Comparison of ENCODE assay signal across 27 mouse cellular contexts in genomic region chr1:133720342-133720741, GRCm38 (mm10). TPM values are rescaled to one million over a fixed set of nuclear protein-coding genes. Genes with fewer than 3 reads are reported as not detected.
DNase-seq lines count a peak whose midpoint lies in the region; ATAC-seq lines count a peak whose summit lies in the region.
"Had no signal": no experiment of that assay in that cellular context is flagged by ENCODE, and none has a peak within 500 bp of the region (broad histone marks: within the 10 kb centered on the region; RNA-seq: fewer than 3 reads in every experiment).

No protein-coding gene starts in this region.

- H3K9ac ChIP-seq in neural tube, embryonic 15.5 days (replicated peaks) = no peak overlapping the region
- no peak overlapping the region for H3K9ac ChIP-seq in embryonic facial prominence, embryonic 14.5 days (ENCODE audit: low read depth, low read length)
- H3K9ac ChIP-seq: embryonic facial prominence, embryonic 12.5 days; forebrain, embryonic 12.5 days; heart, embryonic 12.5 days; heart, embryonic 15.5 days; hindbrain, embryonic 13.5 days; intestine, embryonic 15.5 days had no signal

- peak; percentile 50 for DNase-seq in neural tube, embryonic 10.5 days (ENCODE audit: extremely low spot score, low spot score)
- peak; percentile 42 for DNase-seq in embryonic facial prominence, embryonic 14.5 days (ENCODE audit: low spot score)
- peak; percentile 52 for DNase-seq in limb, embryonic 10.5 days (ENCODE audit: low spot score)
- DNase-seq in natural killer cell, adult 2 months (ENCODE audit: low spot score in 2 of 2) = no peak
- no peak for DNase-seq in frontal cortex, postnatal 10 days (ENCODE audit: low spot score in 2 of 2)
- DNase-seq: adrenal gland, adult 2 months; adrenal gland, postnatal 14 days; cerebellum, adult 11 months; cerebellum, adult 2 months; cerebellum, adult 9-11 months; cerebellum, postnatal 25 days; gastrocnemius, postnatal 25 days; heart, adult 18-20 months; heart, postnatal 10 days; heart, postnatal 4 days had no signal

- no peak overlapping the region for H3K4me3 ChIP-seq in neural tube, embryonic 15.5 days (replicated peaks)
- H3K4me3 ChIP-seq in embryonic facial prominence, embryonic 14.5 days (ENCODE audit: low read depth, low read length) = no peak overlapping the region
- no peak overlapping the region for H3K4me3 ChIP-seq in limb, embryonic 10.5 days
- H3K4me3 ChIP-seq: embryonic facial prominence, embryonic 12.5 days; erythroblast, embryonic 14.5 days; forebrain, embryonic 12.5 days; heart, embryonic 12.5 days; heart, embryonic 15.5 days; hindbrain, embryonic 13.5 days; intestine, embryonic 15.5 days had no signal

- no peaks in the 10 kb centered on the region for H3K4me1 ChIP-seq in neural tube, embryonic 15.5 days
- no peaks in the 10 kb centered on the region for H3K4me1 ChIP-seq in embryonic facial prominence, embryonic 14.5 days (ENCODE audit: control insufficient read depth, insufficient read depth, low read length)
- H3K4me1 ChIP-seq in limb, embryonic 10.5 days = 0 out of 2 replicates have a peak, but pooled peaks cover 5% of the 10 kb centered on the region
- H3K4me1 ChIP-seq: embryonic facial prominence, embryonic 12.5 days; heart, embryonic 12.5 days; intestine, embryonic 15.5 days had no signal

- ATAC-seq in neural tube, embryonic 15.5 days (ENCODE audit: low FRiP score) = no peak
- no peak for ATAC-seq in embryonic facial prominence, embryonic 14.5 days (ENCODE audit: low read depth)
- ATAC-seq: CD4-positive, CD25-positive, alpha-beta regulatory T cell, adult 4 months; forebrain, embryonic 16.5 days; hindbrain, embryonic 16.5 days; intestine, embryonic 15.5 days had no signal

- 75% methylated on average over 7 of the region's 7 CpGs for WGBS in neural tube, embryonic 15.5 days
- 53% methylated on average over 7 of the region's 7 CpGs for WGBS in embryonic facial prominence, embryonic 14.5 days
- WGBS in limb, embryonic 10.5 days = 75% methylated on average over 7 of the region's 7 CpGs

- H3K36me3 ChIP-seq in neural tube, embryonic 15.5 days = peaks cover 12% of the 10 kb centered on the region; the same call in 1 of the 2 replicates
- peaks cover 36% of the 10 kb centered on the region for H3K36me3 ChIP-seq in embryonic facial prominence, embryonic 14.5 days (ENCODE audit: control insufficient read depth, insufficient read depth, low read length)
- H3K36me3 ChIP-seq in limb, embryonic 10.5 days = 0 out of 2 replicates have a peak, but pooled peaks cover 7% of the 10 kb centered on the region

- no peak overlapping the region for H3K27ac ChIP-seq in neural tube, embryonic 15.5 days (replicated peaks)
- H3K27ac ChIP-seq in embryonic facial prominence, embryonic 14.5 days (replicated peaks; ENCODE audit: low read depth, low read length) = no peak overlapping the region
- H3K27ac ChIP-seq in limb, embryonic 10.5 days = no peak overlapping the region
- H3K27ac ChIP-seq: embryonic facial prominence, embryonic 12.5 days; forebrain, embryonic 12.5 days; heart, embryonic 15.5 days; hindbrain, embryonic 13.5 days; intestine, embryonic 15.5 days had no signal

- no peak overlapping the region for H3K4me2 ChIP-seq in neural tube, embryonic 15.5 days
- no peak overlapping the region for H3K4me2 ChIP-seq in embryonic facial prominence, embryonic 14.5 days (ENCODE audit: low read depth, low read length)
- H3K4me2 ChIP-seq: embryonic facial prominence, embryonic 12.5 days; forebrain, embryonic 12.5 days; heart, embryonic 12.5 days; heart, embryonic 15.5 days; hindbrain, embryonic 13.5 days; intestine, embryonic 15.5 days had no signal

- H3K9me3 ChIP-seq in neural tube, embryonic 15.5 days (replicated peaks) = no peaks in the 10 kb centered on the region
- no peaks in the 10 kb centered on the region for H3K9me3 ChIP-seq in embryonic facial prominence, embryonic 14.5 days (ENCODE audit: control insufficient read depth, low read length)
- H3K9me3 ChIP-seq in limb, embryonic 10.5 days (replicated peaks) = no peaks in the 10 kb centered on the region
- H3K9me3 ChIP-seq: embryonic facial prominence, embryonic 12.5 days; forebrain, embryonic 12.5 days; heart, embryonic 12.5 days; heart, embryonic 15.5 days; hindbrain, embryonic 13.5 days; intestine, embryonic 15.5 days had no signal

- H3K27me3 ChIP-seq in neural tube, embryonic 15.5 days (replicated peaks) = no peaks in the 10 kb centered on the region
- H3K27me3 ChIP-seq in embryonic facial prominence, embryonic 14.5 days (replicated peaks; ENCODE audit: control insufficient read depth, insufficient read depth, low read length) = no peaks in the 10 kb centered on the region
- H3K27me3 ChIP-seq in limb, embryonic 10.5 days (ENCODE audit: low read depth, poor library complexity, severe bottlenecking) = no peaks in the 10 kb centered on the region
- H3K27me3 ChIP-seq: embryonic facial prominence, embryonic 12.5 days; heart, embryonic 12.5 days; heart, embryonic 15.5 days; hindbrain, embryonic 13.5 days; intestine, embryonic 15.5 days had no signal

RNA-seq across cellular contexts. Expression of gene Lax1, which starts 30.4 kb away (rescaled TPM):
- polyA plus RNA-seq in neural tube, embryonic 15.5 days (2015; fragmentation: Nextera tagmentation; extraction: Ambion mirVana) = 0.26 and 2.5 TPM in 2 replicates
- 0.11 and 0.80 TPM in 2 replicates for polyA plus RNA-seq in embryonic facial prominence, embryonic 14.5 days (2014; fragmentation: Nextera tagmentation; extraction: Ambion mirVana)
- polyA plus RNA-seq in limb, embryonic 10.5 days (2016; fragmentation: Nextera tagmentation; extraction: Ambion mirVana) = 0.62 and 0.75 TPM in 2 replicates
- polyA plus RNA-seq: C2C12; forebrain, embryonic 16.5 days; hindbrain, embryonic 16.5 days had no signal

RNA-seq across cellular contexts. Expression of gene Gm38394, which starts 59.2 kb away (rescaled TPM):
- 2.7 and 2.8 TPM in 2 replicates for polyA plus RNA-seq in neural tube, embryonic 15.5 days (2015; fragmentation: Nextera tagmentation; extraction: Ambion mirVana)
- 11.0 and 11.5 TPM in 2 replicates for polyA plus RNA-seq in embryonic facial prominence, embryonic 14.5 days (2014; fragmentation: Nextera tagmentation; extraction: Ambion mirVana)
- polyA plus RNA-seq in limb, embryonic 10.5 days (2016; fragmentation: Nextera tagmentation; extraction: Ambion mirVana) = 5.0 and 6.2 TPM in 2 replicates

RNA-seq across cellular contexts. Expression of gene Zbed6, which starts 59.7 kb away (rescaled TPM):
- polyA plus RNA-seq in neural tube, embryonic 15.5 days (2015; fragmentation: Nextera tagmentation; extraction: Ambion mirVana) = not detected in 2 replicates
- not detected in 2 replicates for polyA plus RNA-seq in embryonic facial prominence, embryonic 14.5 days (2014; fragmentation: Nextera tagmentation; extraction: Ambion mirVana)
- not detected in 2 replicates for polyA plus RNA-seq in limb, embryonic 10.5 days (2016; fragmentation: Nextera tagmentation; extraction: Ambion mirVana)
- polyA plus RNA-seq: adrenal gland, adult 2 months; CD4-positive, CD25-positive, alpha-beta regulatory T cell, adult 4 months; embryonic facial prominence, embryonic 12.5 days; erythroblast, embryonic 14.5 days; forebrain, embryonic 12.5 days; forebrain, embryonic 16.5 days; heart, embryonic 12.5 days; heart, embryonic 15.5 days; hindbrain, embryonic 13.5 days; hindbrain, embryonic 16.5 days; intestine, embryonic 15.5 days had no signal

Comparison
In these comparisons a context has a peak if more than half of its experiments do, and no peak if none do; other contexts are left out.
1. DNase-seq: peak in neural tube, embryonic 10.5 days (single experiment), embryonic facial prominence, embryonic 14.5 days (single experiment) and limb, embryonic 10.5 days (single experiment); none in natural killer cell, adult 2 months (0 of 2) and frontal cortex, postnatal 10 days (0 of 2).